Mouse (Mus musculus): ENCODE data around the gene 6030408B16Rik. TPM values are rescaled to one million over a fixed set of nuclear protein-coding genes. Genes with fewer than 3 reads are reported as not detected.

Gene 6030408B16Rik
- polyA plus RNA-seq, 1 experiment from 2014 or later, result 0.50 TPM

GRCm38 (mm10) chr15:101271107-101271506 lies 21.9 kb upstream of the 6030408B16Rik start:
- H3K9me3 ChIP-seq, result no peaks in the 10 kb centered on the region
- 48% methylated on average over 3 of the region's 3 CpGs for WGBS
- H3K4me1 ChIP-seq, result peaks cover 31% of the 10 kb centered on the region
- H3K27ac ChIP-seq, result no peak overlapping the region
- no peak overlapping the region for H3K4me3 ChIP-seq
- no peak overlapping the region for H3K9ac ChIP-seq
- no peaks in the 10 kb centered on the region for H3K27me3 ChIP-seq
- peaks cover 45% of the 10 kb centered on the region for H3K36me3 ChIP-seq
- H3K4me2 ChIP-seq, result no peak overlapping the region
- ATAC-seq (ENCODE audit: insufficient number of reproducible peaks, low FRiP score, low TSS enrichment, low read depth), result no peak

DNA sequence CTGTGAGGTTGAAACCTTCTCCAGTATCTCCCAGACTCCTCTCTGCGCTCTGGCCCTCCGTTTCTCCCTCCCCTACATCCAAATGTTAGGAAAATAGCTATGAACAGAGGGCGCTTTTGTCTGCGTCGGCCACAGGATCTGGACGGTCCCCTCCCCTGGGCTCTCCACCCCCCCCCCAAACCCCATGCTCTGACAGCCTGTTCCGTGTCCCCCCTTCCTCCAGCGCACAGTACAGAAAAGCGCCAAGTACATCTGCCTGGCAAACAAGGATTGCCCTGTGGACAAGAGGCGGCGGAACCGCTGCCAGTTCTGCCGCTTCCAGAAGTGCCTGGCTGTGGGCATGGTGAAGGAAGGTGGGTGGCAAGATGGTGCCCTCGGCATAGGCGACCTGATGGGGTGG lies 21.5 kb upstream of the 6030408B16Rik start:
- ATAC-seq (ENCODE audit: insufficient number of reproducible peaks, low FRiP score, low TSS enrichment, low read depth), result no peak
- Histone ChIP-seq H3K27me3 (no peaks in the 10 kb centered on the region), H3K36me3 (peaks cover 45% of the 10 kb centered on the region), H3K9ac (no peak overlapping the region), H3K4me3 (no peak overlapping the region), H3K9me3 (no peaks in the 10 kb centered on the region), H3K4me1 (peaks cover 32% of the 10 kb centered on the region), H3K4me2 (no peak overlapping the region), H3K27ac (no peak overlapping the region)
- WGBS, result 85% methylated on average over 15 of the region's 15 CpGs

- Histone ChIP-seq H3K4me3 (no peak overlapping the region), H3K4me2 (no peak overlapping the region), H3K27ac (no peak overlapping the region), H3K4me1 (peaks cover 37% of the 10 kb centered on the region), H3K27me3 (no peaks in the 10 kb centered on the region), H3K9ac (no peak overlapping the region), H3K36me3 (peaks cover 45% of the 10 kb centered on the region), H3K9me3 (no peaks in the 10 kb centered on the region)
- no peak for ATAC-seq (ENCODE audit: insufficient number of reproducible peaks, low FRiP score, low TSS enrichment, low read depth)
- WGBS, result 77% methylated on average over 6 of the region's 6 CpGs
These were observed 18.6 kb upstream of the 6030408B16Rik start for GRCm38 (mm10) chr15:101274380-101274779.

- no peak for ATAC-seq (ENCODE audit: insufficient number of reproducible peaks, low FRiP score, low TSS enrichment, low read depth)
- Histone ChIP-seq H3K4me2 (no peak overlapping the region), H3K4me1 (peaks cover 34% of the 10 kb centered on the region), H3K27ac (peak overlapping the region; percentile 76), H3K9ac (no peak overlapping the region), H3K36me3 (peaks cover 20% of the 10 kb centered on the region), H3K27me3 (no peaks in the 10 kb centered on the region), H3K9me3 (no peaks in the 10 kb centered on the region), H3K4me3 (no peak overlapping the region)
- 62% methylated on average over 11 of the region's 11 CpGs for WGBS
These were observed 15.6 kb upstream of the 6030408B16Rik start for GRCm38 (mm10) chr15:101277351-101277899.

GRCm38 (mm10) chr15:101278589-101278988 lies 14.4 kb upstream of the 6030408B16Rik start:
- H3K4me3 ChIP-seq, result no peak overlapping the region
- H3K4me2 ChIP-seq, result 0 out of 2 replicates have a peak overlapping the region, but pooled peaks have one; percentile 2
- H3K27ac ChIP-seq, result peak overlapping the region; percentile 52
- H3K9me3 ChIP-seq, result no peaks in the 10 kb centered on the region
- no peak for ATAC-seq (ENCODE audit: insufficient number of reproducible peaks, low FRiP score, low TSS enrichment, low read depth)
- H3K27me3 ChIP-seq, result no peaks in the 10 kb centered on the region
- no peak overlapping the region for H3K9ac ChIP-seq
- H3K36me3 ChIP-seq, result peaks cover 9% of the 10 kb centered on the region
- WGBS, result 27% methylated on average over 5 of the region's 5 CpGs
- H3K4me1 ChIP-seq, result peaks cover 39% of the 10 kb centered on the region

GRCm38 (mm10) chr15:101279430-101279999 lies 13.5 kb upstream of the 6030408B16Rik start:
- no peak for ATAC-seq (ENCODE audit: insufficient number of reproducible peaks, low FRiP score, low TSS enrichment, low read depth)
- peaks cover 39% of the 10 kb centered on the region for H3K4me1 ChIP-seq
- peak overlapping the region; percentile 52; the same call in 1 of the 2 replicates for H3K27ac ChIP-seq
- no peaks in the 10 kb centered on the region for H3K36me3 ChIP-seq
- H3K9ac ChIP-seq, result no peak overlapping the region
- no peaks in the 10 kb centered on the region for H3K9me3 ChIP-seq
- H3K4me2 ChIP-seq, result no peak overlapping the region
- H3K27me3 ChIP-seq, result no peaks in the 10 kb centered on the region
- no peak overlapping the region for H3K4me3 ChIP-seq
- 54% methylated on average over 12 of the region's 12 CpGs for WGBS

DNA sequence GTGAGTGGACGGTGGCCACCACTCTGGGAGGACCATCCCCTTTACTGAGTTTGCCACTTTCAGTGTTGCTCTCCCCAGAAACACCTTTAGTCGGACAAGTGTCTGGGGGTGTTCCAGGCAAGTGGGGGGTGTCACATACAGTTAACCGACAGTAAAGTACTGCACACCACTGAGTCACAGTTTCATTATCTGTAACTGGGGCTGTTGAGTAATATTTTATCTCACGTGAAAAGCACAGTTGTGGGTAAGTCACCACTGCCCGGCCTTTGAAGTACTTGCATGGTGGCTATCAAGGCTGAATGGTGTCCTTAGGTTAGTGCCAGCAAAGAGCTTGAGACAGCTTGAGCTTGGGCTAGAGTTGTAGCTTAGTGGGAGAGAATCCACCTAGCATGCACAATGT lies 10.5 kb upstream of the 6030408B16Rik start:
- no peak for ATAC-seq (ENCODE audit: insufficient number of reproducible peaks, low FRiP score, low TSS enrichment, low read depth)
- H3K9me3 ChIP-seq, result no peaks in the 10 kb centered on the region
- WGBS, result 67% methylated on average over 5 of the region's 5 CpGs

GRCm38 (mm10) chr15:101283183-101283910 lies 9.7 kb upstream of the 6030408B16Rik start:
- Histone ChIP-seq H3K9ac (peak overlapping the region; percentile 43), H3K27ac (peak overlapping the region; percentile 86), H3K4me2 (peak overlapping the region; percentile 90), H3K9me3 (no peaks in the 10 kb centered on the region), H3K27me3 (no peaks in the 10 kb centered on the region), H3K4me1 (peaks cover 38% of the 10 kb centered on the region), H3K4me3 (peak overlapping the region; percentile 87), H3K36me3 (peaks cover 21% of the 10 kb centered on the region)
- 2% methylated on average over 26 of the region's 26 CpGs for WGBS
- ATAC-seq (ENCODE audit: insufficient number of reproducible peaks, low FRiP score, low TSS enrichment, low read depth), result no peak; the same call in 1 of the 2 replicates

More for the DNA sequence above, 10.5 kb upstream of the 6030408B16Rik start:
- no peaks in the 10 kb centered on the region for H3K27me3 ChIP-seq
- H3K4me1 ChIP-seq, result peaks cover 46% of the 10 kb centered on the region
- H3K9ac ChIP-seq, result no peak overlapping the region
- H3K4me3 ChIP-seq, result no peak overlapping the region
- H3K4me2 ChIP-seq, result no peak overlapping the region
- H3K36me3 ChIP-seq, result peaks cover 12% of the 10 kb centered on the region
- no peak overlapping the region for H3K27ac ChIP-seq

GRCm38 (mm10) chr15:101283911-101284750 lies 8.9 kb upstream of the 6030408B16Rik start, which contains the start of gene Atg101:
Atg101 (plus strand) TSS chr15:101284272.
- ATAC-seq (ENCODE audit: insufficient number of reproducible peaks, low FRiP score, low TSS enrichment, low read depth), result peak; percentile 86
- no peaks in the 10 kb centered on the region for H3K27me3 ChIP-seq
- peak within 1 kb of the TSS; percentile 90 for H3K4me2 ChIP-seq
- peak within 1 kb of the TSS; percentile 86 for H3K27ac ChIP-seq
- peak within 1 kb of the TSS; percentile 87 for H3K4me3 ChIP-seq
- H3K4me1 ChIP-seq, result peaks cover 30% of the 10 kb centered on the region
- peak within 1 kb of the TSS; percentile 82 for H3K9ac ChIP-seq
- H3K9me3 ChIP-seq, result no peaks in the 10 kb centered on the region
- under 1% methylated on average over 61 of the region's 61 CpGs for WGBS
- peaks cover 29% of the 10 kb centered on the region for H3K36me3 ChIP-seq

- WGBS, result 70% methylated on average over 9 of the region's 9 CpGs
- Histone ChIP-seq H3K4me1 (peaks cover 25% of the 10 kb centered on the region), H3K36me3 (peaks cover 50% of the 10 kb centered on the region), H3K4me3 (no peak overlapping the region), H3K27me3 (no peaks in the 10 kb centered on the region), H3K9me3 (no peaks in the 10 kb centered on the region), H3K9ac (no peak overlapping the region), H3K4me2 (no peak overlapping the region), H3K27ac (no peak overlapping the region)
- ATAC-seq (ENCODE audit: insufficient number of reproducible peaks, low FRiP score, low TSS enrichment, low read depth), result no peak
These were observed 6.8 kb upstream of the 6030408B16Rik start for GRCm38 (mm10) chr15:101286129-101286770.

DNA sequence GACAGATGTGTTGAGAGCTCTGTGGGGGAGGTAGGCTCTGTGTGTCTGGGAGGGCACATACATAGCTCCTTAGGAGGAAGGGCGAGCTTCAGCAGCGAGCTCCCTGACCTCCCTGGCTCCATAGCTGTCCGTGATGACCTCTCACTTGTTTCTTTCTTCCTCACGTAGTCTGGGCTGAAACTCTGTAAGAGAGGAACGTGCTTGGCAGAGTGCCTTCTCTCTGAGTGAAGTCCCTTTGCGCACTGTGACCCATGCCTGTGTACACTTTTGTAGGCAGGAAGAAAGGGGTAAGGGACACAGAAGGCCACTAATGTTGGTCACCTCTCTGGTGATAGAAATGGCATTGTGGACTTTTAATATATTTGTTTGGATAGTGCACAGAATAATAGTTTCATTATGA lies 5.7 kb upstream of the 6030408B16Rik start:
- Histone ChIP-seq H3K4me2 (no peak overlapping the region), H3K27ac (no peak overlapping the region), H3K9me3 (no peaks in the 10 kb centered on the region), H3K4me1 (peaks cover 25% of the 10 kb centered on the region), H3K27me3 (no peaks in the 10 kb centered on the region), H3K4me3 (no peak overlapping the region), H3K9ac (no peak overlapping the region), H3K36me3 (peaks cover 57% of the 10 kb centered on the region)
- no peak for ATAC-seq (ENCODE audit: insufficient number of reproducible peaks, low FRiP score, low TSS enrichment, low read depth)
- WGBS, result 97% methylated on average over 6 of the region's 6 CpGs

Data from limb, embryonic 15.5 days (tissue).